Mouse (Mus musculus): Measurements from ENCODE around the gene Krtap9-3.

DNA sequence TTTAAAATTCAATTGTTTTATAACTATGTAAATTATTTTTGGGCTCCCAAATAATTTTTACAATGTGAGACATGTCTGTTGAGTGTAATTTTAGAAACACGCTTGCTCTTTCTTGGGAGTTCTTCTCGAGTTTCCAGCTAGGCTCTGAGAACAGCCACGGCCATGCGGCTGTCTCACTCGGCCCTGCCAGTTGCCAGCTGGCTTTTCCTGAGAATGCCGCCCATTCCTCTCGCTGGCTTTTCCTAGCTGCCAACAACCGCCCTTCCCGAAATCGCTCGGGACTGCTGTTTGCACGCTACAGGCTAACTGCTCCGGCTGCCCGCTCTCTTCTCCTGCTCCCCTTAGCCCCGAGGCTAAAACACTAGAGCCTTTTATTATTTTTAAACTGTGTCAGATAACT, 48.5 kb upstream of the Krtap9-3 start:
- TF ChIP-seq POLR2A (IDR thresholded peaks at IDR 0.05; ENCODE audit: borderline replicate concordance, control insufficient read depth, low read depth, low read length): no peak
- TF ChIP-seq CTCF (IDR thresholded peaks at IDR 0.05; ENCODE audit: control insufficient read depth, insufficient read depth, low read length): no peak
